Mouse (Mus musculus) testis, postnatal 10 days (tissue): ENCODE data around the gene S100a16.

Experiments
- DNase-seq: peaks from one replicate; pipeline ENCODE4 v3.0.0; 2021; ENCODE audit warnings: low spot score

Gene S100a16

DNA sequence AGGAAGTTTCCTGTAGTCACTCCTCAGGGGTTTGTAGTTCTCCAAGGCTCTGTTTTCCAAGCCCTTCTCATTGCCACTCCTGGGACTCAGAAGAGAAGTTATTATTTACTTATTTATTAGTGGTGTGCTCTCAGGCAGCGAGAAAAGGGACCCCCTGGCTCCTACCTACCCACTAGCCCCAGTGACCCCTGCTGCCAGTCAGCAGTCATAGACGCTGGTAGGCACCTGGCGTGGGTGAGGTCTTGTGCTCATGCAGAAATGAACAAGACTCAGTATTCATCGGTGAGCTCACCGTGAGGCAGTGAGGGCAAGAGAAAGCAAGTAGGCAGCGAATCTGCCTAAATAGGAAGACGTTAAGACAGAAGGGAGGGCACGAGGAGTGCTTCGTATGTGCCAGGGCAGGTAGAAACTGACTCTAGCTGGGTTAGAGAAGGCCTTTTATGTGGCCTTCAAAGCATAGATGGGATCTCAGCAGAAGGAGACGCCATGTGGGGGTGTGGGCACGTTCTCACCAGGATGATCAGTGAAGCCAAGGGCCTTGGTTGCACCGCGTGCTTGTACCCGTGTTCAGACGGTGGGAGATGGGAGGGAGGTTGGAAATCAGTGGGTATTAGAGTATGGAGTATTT, 49.1 kb downstream of the S100a16 start:
- DNase-seq = no peak

DNA sequence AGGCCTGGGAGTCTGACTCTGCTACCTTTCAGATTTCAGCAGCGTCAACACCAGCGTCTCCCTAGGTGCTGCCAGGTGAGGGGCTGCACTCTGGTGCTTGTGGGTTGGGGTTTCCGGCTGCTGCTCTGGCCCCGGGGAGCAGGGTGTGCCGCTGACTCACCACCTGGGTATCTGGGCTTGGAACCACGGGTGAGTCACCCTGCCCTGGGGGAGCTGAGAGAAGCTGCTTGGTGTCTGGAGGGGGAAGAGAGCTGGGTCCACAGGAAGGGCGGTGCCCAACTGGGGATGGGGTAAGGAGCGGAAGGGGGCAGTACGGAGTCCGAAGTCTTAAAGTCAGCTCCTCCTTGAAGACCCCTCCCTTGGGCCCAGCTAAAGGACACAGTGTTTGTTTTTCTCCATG, 49.9 kb downstream of the S100a16 start:
- DNase-seq = peak; percentile 56

- DNase-seq = no peak
Measured at GRCm38 (mm10) chr3:90587361-90588101, 50.5 kb downstream of the S100a16 start.

- no peak for DNase-seq
Measured at GRCm38 (mm10) chr3:90589390-90589789, 52.3 kb downstream of the S100a16 start.

- no peak for DNase-seq
Measured at GRCm38 (mm10) chr3:90589947-90590346, 52.9 kb downstream of the S100a16 start, which contains the start of gene S100a2. Gene S100a2 (plus strand): TSS chr3:90590247.
